Mouse (Mus musculus) heart, adult 2 months (tissue): ENCODE results near the gene Hyal3.

Source experiments
- CTCF ChIP-seq: fragments of 200-600 bp; IDR thresholded peaks from 2 replicates; pipeline ENCODE4 v1.8.1; 2022; ENCODE audit warnings: antibody characterized with exemption, mild to moderate bottlenecking, moderate library complexity
- EP300 ChIP-seq: fragments of 200-500 bp; IDR thresholded peaks from 2 replicates; pipeline ENCODE4 v1.6.1; 2011; ENCODE audit warnings: low read depth, low read length, control low read depth; ENCODE audit not compliant: insufficient read depth
- POLR2A ChIP-seq: fragments of 200-500 bp; IDR thresholded peaks from 2 replicates; pipeline ENCODE4 v1.6.1; 2011; ENCODE audit warnings: mild to moderate bottlenecking, low read depth, low read length, control low read depth; ENCODE audit not compliant: insufficient read depth

DNA sequence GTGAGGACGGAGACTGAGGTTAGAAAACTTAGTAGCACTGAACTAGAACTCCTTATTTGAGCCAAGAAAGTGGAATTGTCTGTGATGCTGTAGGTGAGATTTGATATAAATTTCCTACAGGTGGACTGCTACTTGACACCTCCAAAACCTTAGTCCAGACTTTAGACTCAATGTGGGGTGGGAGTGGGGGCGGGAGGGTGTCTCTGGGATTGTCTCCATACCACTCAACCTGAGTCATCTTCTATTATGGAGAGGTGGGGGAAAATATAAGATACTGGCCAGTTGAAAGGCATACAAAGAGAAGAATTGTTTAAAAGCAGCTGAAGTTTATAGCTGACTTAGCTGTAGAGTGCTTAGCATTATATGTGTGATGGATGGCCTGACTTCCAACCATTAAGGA lies 24.9 kb upstream of the Hyal3 start:
- TF ChIP-seq POLR2A (no peak), CTCF (no peak), EP300 (no peak)
